In the genomic region with DNA sequence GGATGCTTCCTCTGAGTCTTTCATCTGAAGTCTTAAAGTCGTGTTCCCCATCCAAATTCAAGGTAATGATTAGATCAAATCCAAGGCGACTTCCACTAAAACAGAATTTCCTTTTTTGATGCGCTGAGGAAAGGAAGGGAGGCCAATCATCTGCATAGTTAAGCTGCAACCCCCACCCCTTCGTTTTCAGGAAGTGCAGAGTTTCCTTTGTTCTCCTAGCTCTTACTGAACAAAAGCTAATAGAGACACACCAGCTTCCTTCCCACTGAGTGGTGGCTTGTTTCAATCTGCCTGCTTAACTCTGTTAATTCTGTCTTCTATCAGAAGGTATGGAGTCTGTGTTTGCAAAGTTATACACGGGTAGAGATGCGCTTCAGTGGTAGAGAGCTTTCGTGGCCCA, we compare ENCODE assay signal across 9 mouse cellular contexts. TPM values are rescaled to one million over a fixed set of nuclear protein-coding genes. Genes with fewer than 3 reads are reported as not detected.
DNase-seq lines count a peak whose midpoint lies in the region; ATAC-seq and TF ChIP-seq lines count a peak whose summit lies in the region.
"Had no signal": no experiment of that assay in that cellular context is flagged by ENCODE, and none has a peak within 500 bp of the region (broad histone marks: within the 10 kb centered on the region; RNA-seq: fewer than 3 reads in every experiment).

No protein-coding gene starts in this region.

- H3K27ac ChIP-seq in lung, embryonic 14.5 days (ENCODE audit: low read depth) = no peak overlapping the region

- intact Hi-C loops in left cerebral cortex, postnatal 10 days (cut with DNase I) = no loop called here

- H3K4me2 ChIP-seq in lung, embryonic 14.5 days = peak overlapping the region; percentile 90

- H3K4me1 ChIP-seq in lung, embryonic 14.5 days (ENCODE audit: insufficient read depth) = no peaks in the 10 kb centered on the region

- peak; percentile 20 for DNase-seq in CD4-positive, CD25-positive, alpha-beta regulatory T cell, adult 2 months (ENCODE audit: low read depth, low spot score)
- peak; percentile 8 to 25 for DNase-seq in spleen, postnatal 36 days (ENCODE audit: low spot score in 2 of 2)
- DNase-seq in spleen, postnatal 4 days (ENCODE audit: low spot score in 2 of 2) = no peak
- peak; percentile 49 for DNase-seq in lung, embryonic 14.5 days
- DNase-seq in layer of hippocampus, adult 11-12 months (ENCODE audit: low spot score) = no peak
- no peak for DNase-seq in left cerebral cortex, postnatal 10 days (ENCODE audit: extremely low spot score in 1 of 2, low spot score in 2 of 2)

- TF ChIP-seq CTCF in lung, embryonic 14.5 days (IDR thresholded peaks at IDR 0.05; ENCODE audit: low read depth) = no peak

- H3K4me3 ChIP-seq in lung, embryonic 14.5 days (ENCODE audit: low read depth, low read length) = peak overlapping the region; percentile 56

- no peaks in the 10 kb centered on the region for H3K27me3 ChIP-seq in lung, embryonic 14.5 days (ENCODE audit: insufficient read depth, low read length)

- H3K9ac ChIP-seq in lung, embryonic 14.5 days = 0 out of 2 replicates have a peak overlapping the region, but pooled peaks have one; percentile 10

- WGBS in lung, embryonic 14.5 days = 38% methylated on average over 7 of the region's 7 CpGs

- no peaks in the 10 kb centered on the region for H3K9me3 ChIP-seq in lung, embryonic 14.5 days (ENCODE audit: low read depth, low read length)

- ATAC-seq in CD4-positive, CD25-positive, alpha-beta regulatory T cell, adult 4 months = no peak
- ATAC-seq in lung, embryonic 14.5 days (ENCODE audit: insufficient read depth) = no peak
- no peak for ATAC-seq in frontal cortex, adult (ENCODE audit: low TSS enrichment)

- H3K36me3 ChIP-seq in lung, embryonic 14.5 days (ENCODE audit: insufficient read depth) = 0 out of 2 replicates have a peak, but pooled peaks cover 1% of the 10 kb centered on the region

RNA-seq across cellular contexts. Expression of a gene that starts 1.5 kb away (rescaled TPM):
- polyA plus RNA-seq in CD4-positive, CD25-positive, alpha-beta regulatory T cell, adult 4 months (2017; shearing (Covaris generic)) = under 1 TPM; 0.46 to 0.53 TPM
- 32.5 and 33.6 TPM in 2 replicates for polyA plus RNA-seq in lung, embryonic 14.5 days (2014; fragmentation: Nextera tagmentation; extraction: Ambion mirVana)
- 1 to 10 TPM; 4.8 to 5.9 TPM for total RNA-seq in left cerebral cortex, postnatal 10 days (2021)

RNA-seq across cellular contexts. Expression of a gene that starts 36.0 kb away (rescaled TPM):
- 10 to 100 TPM; 29.4 to 34.6 TPM for polyA plus RNA-seq in CD4-positive, CD25-positive, alpha-beta regulatory T cell, adult 4 months (2017; shearing (Covaris generic))
- polyA plus RNA-seq in lung, embryonic 14.5 days (2014; fragmentation: Nextera tagmentation; extraction: Ambion mirVana) = 52.1 and 55.6 TPM in 2 replicates
- total RNA-seq in left cerebral cortex, postnatal 10 days (2021) = 10 to 100 TPM; 41.1 to 41.5 TPM

RNA-seq across cellular contexts. Expression of a gene that starts 43.0 kb away (rescaled TPM):
- polyA plus RNA-seq in CD4-positive, CD25-positive, alpha-beta regulatory T cell, adult 4 months (2017; shearing (Covaris generic)) = 1 to 10 TPM; 2.5 to 5.8 TPM
- 65.5 and 68.2 TPM in 2 replicates for polyA plus RNA-seq in lung, embryonic 14.5 days (2014; fragmentation: Nextera tagmentation; extraction: Ambion mirVana)
- total RNA-seq in left cerebral cortex, postnatal 10 days (2021) = 1 to 10 TPM; 2.2 to 2.4 TPM

RNA-seq across cellular contexts. Expression of a gene that starts 54.6 kb away (rescaled TPM):
- polyA plus RNA-seq in CD4-positive, CD25-positive, alpha-beta regulatory T cell, adult 4 months (2017; shearing (Covaris generic)) = not detected
- polyA plus RNA-seq in lung, embryonic 14.5 days (2014; fragmentation: Nextera tagmentation; extraction: Ambion mirVana) = not detected in 2 replicates
- total RNA-seq in left cerebral cortex, postnatal 10 days (2021) = not detected
- polyA plus RNA-seq: neural tube, embryonic 14.5 days had no signal

Comparison
In these comparisons a context has a peak if more than half of its experiments do, and no peak if none do; other contexts are left out.
1. DNase-seq: peak in CD4-positive, CD25-positive, alpha-beta regulatory T cell, adult 2 months (single experiment), spleen, postnatal 36 days (2 of 2) and lung, embryonic 14.5 days (single experiment); none in spleen, postnatal 4 days (0 of 2), layer of hippocampus, adult 11-12 months (single experiment) and left cerebral cortex, postnatal 10 days (0 of 2).
2. RNA of a gene that starts 1.5 kb away (polyA plus RNA-seq): 32.5 to 33.6 TPM in lung, embryonic 14.5 days; 0.46 to 0.53 TPM in CD4-positive, CD25-positive, alpha-beta regulatory T cell, adult 4 months; every median in the first group is over 10 times any median in the second.